Mouse (Mus musculus): ENCODE results near the gene D8Ertd738e.
A peak's percentile ranks its signal among the peaks of the same experiment; 100 is the strongest.

Gene D8Ertd738e

GRCm38 (mm10) chr8:84249257-84250170 lies at the start of gene D8Ertd738e:
D8Ertd738e (minus strand) TSS chr8:84249719.
- DNase-seq (ENCODE audit: extremely low read depth, low read depth) = peak; percentile 90

- DNase-seq (ENCODE audit: extremely low read depth, low read depth) = no peak
These were observed 47.7 kb upstream of the D8Ertd738e start for GRCm38 (mm10) chr8:84297029-84297785.

- DNase-seq (ENCODE audit: extremely low read depth, low read depth) = peak; percentile 51
These were observed 42.2 kb upstream of the D8Ertd738e start for GRCm38 (mm10) chr8:84291688-84292087.

- DNase-seq (ENCODE audit: extremely low read depth, low read depth) = no peak
These were observed 41.6 kb upstream of the D8Ertd738e start for GRCm38 (mm10) chr8:84291086-84291485.

- no peak for DNase-seq (ENCODE audit: extremely low read depth, low read depth)
These were observed 39.4 kb upstream of the D8Ertd738e start for GRCm38 (mm10) chr8:84288892-84289291.

- peak; percentile 64 for DNase-seq (ENCODE audit: extremely low read depth, low read depth)
These were observed 36.1 kb upstream of the D8Ertd738e start for GRCm38 (mm10) chr8:84285665-84286064.

- no peak for DNase-seq (ENCODE audit: extremely low read depth, low read depth)
These were observed 35.1 kb upstream of the D8Ertd738e start for GRCm38 (mm10) chr8:84284608-84285063.

- no peak for DNase-seq (ENCODE audit: extremely low read depth, low read depth)
These were observed 31.3 kb upstream of the D8Ertd738e start for GRCm38 (mm10) chr8:84280777-84281176.

- peak; percentile 68 for DNase-seq (ENCODE audit: extremely low read depth, low read depth)
These were observed 26.9 kb upstream of the D8Ertd738e start for GRCm38 (mm10) chr8:84276447-84276846.

- no peak for DNase-seq (ENCODE audit: extremely low read depth, low read depth)
These were observed 24.4 kb upstream of the D8Ertd738e start for GRCm38 (mm10) chr8:84273968-84274367.

- DNase-seq (ENCODE audit: extremely low read depth, low read depth) = no peak
These were observed 22.8 kb upstream of the D8Ertd738e start for GRCm38 (mm10) chr8:84272302-84272701.

- peak; percentile 99 for DNase-seq (ENCODE audit: extremely low read depth, low read depth)
These were observed 20.6 kb upstream of the D8Ertd738e start, which contains the start of gene Ccdc130 for GRCm38 (mm10) chr8:84269950-84270773. Ccdc130 (minus strand) TSS chr8:84270380.

GRCm38 (mm10) chr8:84261098-84261497 lies 11.6 kb upstream of the D8Ertd738e start:
- DNase-seq (ENCODE audit: extremely low read depth, low read depth) = no peak

GRCm38 (mm10) chr8:84256822-84257610 lies 7.5 kb upstream of the D8Ertd738e start, which contains the start of gene Mri1:
Mri1 (minus strand) TSS chr8:84257326.
- peak; percentile 77 for DNase-seq (ENCODE audit: extremely low read depth, low read depth)

GRCm38 (mm10) chr8:84256458-84256821 lies 6.9 kb upstream of the D8Ertd738e start:
- no peak for DNase-seq (ENCODE audit: extremely low read depth, low read depth)

GRCm38 (mm10) chr8:84255858-84256257 lies 6.3 kb upstream of the D8Ertd738e start:
- DNase-seq (ENCODE audit: extremely low read depth, low read depth) = no peak

- DNase-seq (ENCODE audit: extremely low read depth, low read depth) = no peak
These were observed 7.7 kb downstream of the D8Ertd738e start for GRCm38 (mm10) chr8:84241821-84242220.

- DNase-seq (ENCODE audit: extremely low read depth, low read depth) = no peak
These were observed 8.4 kb downstream of the D8Ertd738e start for GRCm38 (mm10) chr8:84241167-84241566.

GRCm38 (mm10) chr8:84237542-84238229 lies 11.8 kb downstream of the D8Ertd738e start:
- no peak for DNase-seq (ENCODE audit: extremely low read depth, low read depth)

GRCm38 (mm10) chr8:84236998-84237473 lies 12.5 kb downstream of the D8Ertd738e start, which contains the start of gene Zswim4:
Zswim4 (minus strand) TSS chr8:84237055.
- DNase-seq (ENCODE audit: extremely low read depth, low read depth) = peak; percentile 100
